Mouse (Mus musculus): ENCODE measurements at regions not wholly inside any gene's neighbourhood (a gene's known extent, or its start where the extent isn't known, plus 50 kb on each side); places are given as distances from the start of the nearest gene placed in this dataset.

GRCm38 (mm10) chr7:71425982-71426381, 74.7 kb upstream of the Gm10295 start:
- no peaks in the 10 kb centered on the region; the same call in 1 of the 2 replicates for H3K4me1 ChIP-seq
- no peaks in the 10 kb centered on the region for H3K36me3 ChIP-seq (replicated peaks)
- no peak for DNase-seq (ENCODE audit: extremely low spot score, low spot score)
- H3K27ac ChIP-seq, result no peak overlapping the region
- H3K27me3 ChIP-seq (ENCODE audit: poor library complexity, severe bottlenecking), result no peaks in the 10 kb centered on the region
- no peak overlapping the region for H3K4me3 ChIP-seq
- H3K9me3 ChIP-seq, result no peaks in the 10 kb centered on the region
- WGBS, result 61% methylated on average over 2 of the region's 2 CpGs

- H3K36me3 ChIP-seq (replicated peaks), result no peaks in the 10 kb centered on the region
- peaks cover 8% of the 10 kb centered on the region; the same call in 1 of the 2 replicates for H3K27me3 ChIP-seq (ENCODE audit: poor library complexity, severe bottlenecking)
- DNase-seq (ENCODE audit: extremely low spot score, low spot score), result no peak
- H3K4me1 ChIP-seq, result peaks cover 6% of the 10 kb centered on the region
- no peak overlapping the region for H3K4me3 ChIP-seq
- no peaks in the 10 kb centered on the region for H3K9me3 ChIP-seq
- H3K27ac ChIP-seq, result no peak overlapping the region
- WGBS, result 71% methylated on average over 5 of the region's 5 CpGs
Measured at GRCm38 (mm10) chr7:71419261-71419660, 68.0 kb upstream of the Gm10295 start.

GRCm38 (mm10) chr7:71418856-71419255, 67.6 kb upstream of the Gm10295 start:
- no peak for DNase-seq (ENCODE audit: extremely low spot score, low spot score)
- H3K4me3 ChIP-seq, result no peak overlapping the region
- no peaks in the 10 kb centered on the region for H3K9me3 ChIP-seq
- 70% methylated on average over 3 of the region's 3 CpGs for WGBS
- no peak overlapping the region for H3K27ac ChIP-seq
- H3K27me3 ChIP-seq (ENCODE audit: poor library complexity, severe bottlenecking), result peaks cover 12% of the 10 kb centered on the region; the same call in 1 of the 2 replicates
- H3K4me1 ChIP-seq, result peaks cover 6% of the 10 kb centered on the region
- no peaks in the 10 kb centered on the region for H3K36me3 ChIP-seq (replicated peaks)

GRCm38 (mm10) chr7:71414756-71415155, 63.5 kb upstream of the Gm10295 start:
- 68% methylated on average over 2 of the region's 2 CpGs for WGBS
- H3K36me3 ChIP-seq (replicated peaks), result no peaks in the 10 kb centered on the region
- no peak overlapping the region for H3K27ac ChIP-seq
- H3K9me3 ChIP-seq, result no peaks in the 10 kb centered on the region
- peaks cover 31% of the 10 kb centered on the region for H3K4me1 ChIP-seq
- H3K27me3 ChIP-seq (ENCODE audit: poor library complexity, severe bottlenecking), result peaks cover 44% of the 10 kb centered on the region
- H3K4me3 ChIP-seq, result no peak overlapping the region
- no peak for DNase-seq (ENCODE audit: extremely low spot score, low spot score)

GRCm38 (mm10) chr7:71413121-71413520, 61.8 kb upstream of the Gm10295 start:
- H3K36me3 ChIP-seq (replicated peaks), result no peaks in the 10 kb centered on the region
- peaks cover 60% of the 10 kb centered on the region for H3K27me3 ChIP-seq (ENCODE audit: poor library complexity, severe bottlenecking)
- no peak for DNase-seq (ENCODE audit: extremely low spot score, low spot score)
- H3K27ac ChIP-seq, result no peak overlapping the region
- H3K4me3 ChIP-seq, result no peak overlapping the region
- peaks cover 39% of the 10 kb centered on the region for H3K4me1 ChIP-seq
- 93% methylated on average over 6 of the region's 6 CpGs for WGBS
- H3K9me3 ChIP-seq, result no peaks in the 10 kb centered on the region

- Histone ChIP-seq H3K9me3 (no peaks in the 10 kb centered on the region), H3K4me3 (peak overlapping the region; percentile 45), H3K27me3 (ENCODE audit: poor library complexity, severe bottlenecking) (peaks cover 70% of the 10 kb centered on the region), H3K4me1 (peaks cover 39% of the 10 kb centered on the region), H3K27ac (peak overlapping the region; percentile 84), H3K36me3 (replicated peaks) (no peaks in the 10 kb centered on the region)
- WGBS, result 4% methylated on average over 12 of the region's 12 CpGs
- DNase-seq (ENCODE audit: extremely low spot score, low spot score), result peak; percentile 80
Measured at GRCm38 (mm10) chr7:71412079-71412478, 60.8 kb upstream of the Gm10295 start.

GRCm38 (mm10) chr7:71411293-71412011, 60.2 kb upstream of the Gm10295 start:
- peaks cover 74% of the 10 kb centered on the region for H3K27me3 ChIP-seq (ENCODE audit: poor library complexity, severe bottlenecking)
- peak; percentile 58 for DNase-seq (ENCODE audit: extremely low spot score, low spot score)
- no peaks in the 10 kb centered on the region for H3K36me3 ChIP-seq (replicated peaks)
- H3K9me3 ChIP-seq, result no peaks in the 10 kb centered on the region
- 3% methylated on average over 14 of the region's 14 CpGs for WGBS
- peaks cover 39% of the 10 kb centered on the region for H3K4me1 ChIP-seq
- H3K4me3 ChIP-seq, result peak overlapping the region; percentile 45
- peak overlapping the region; percentile 84 for H3K27ac ChIP-seq

GRCm38 (mm10) chr7:71409903-71410302, 58.6 kb upstream of the Gm10295 start:
- Histone ChIP-seq H3K36me3 (replicated peaks) (no peaks in the 10 kb centered on the region), H3K9me3 (no peaks in the 10 kb centered on the region), H3K4me3 (no peak overlapping the region), H3K27ac (peak overlapping the region; percentile 44; the same call in 1 of the 2 replicates), H3K27me3 (ENCODE audit: poor library complexity, severe bottlenecking) (peaks cover 79% of the 10 kb centered on the region), H3K4me1 (peaks cover 39% of the 10 kb centered on the region)
- no peak for DNase-seq (ENCODE audit: extremely low spot score, low spot score)
- WGBS, result 82% methylated on average over 9 of the region's 9 CpGs

GRCm38 (mm10) chr7:71409061-71409460, 57.8 kb upstream of the Gm10295 start:
- Histone ChIP-seq H3K27me3 (ENCODE audit: poor library complexity, severe bottlenecking) (peaks cover 71% of the 10 kb centered on the region), H3K36me3 (replicated peaks) (no peaks in the 10 kb centered on the region), H3K4me1 (peaks cover 39% of the 10 kb centered on the region), H3K9me3 (no peaks in the 10 kb centered on the region), H3K27ac (no peak overlapping the region), H3K4me3 (no peak overlapping the region)
- WGBS, result 78% methylated on average over 5 of the region's 5 CpGs
- no peak for DNase-seq (ENCODE audit: extremely low spot score, low spot score)

GRCm38 (mm10) chr7:71406283-71406682, 55.0 kb upstream of the Gm10295 start:
- H3K27ac ChIP-seq, result no peak overlapping the region
- peaks cover 66% of the 10 kb centered on the region for H3K27me3 ChIP-seq (ENCODE audit: poor library complexity, severe bottlenecking)
- DNase-seq (ENCODE audit: extremely low spot score, low spot score), result no peak
- H3K9me3 ChIP-seq, result no peaks in the 10 kb centered on the region
- H3K4me3 ChIP-seq, result no peak overlapping the region
- no peaks in the 10 kb centered on the region for H3K36me3 ChIP-seq (replicated peaks)
- WGBS, result 73% methylated on average over 8 of the region's 8 CpGs
- H3K4me1 ChIP-seq, result peaks cover 27% of the 10 kb centered on the region
